Mouse (Mus musculus): ENCODE data around the gene Kdm5c.
"Not testable (repeated sequence)": the region's sequence is repeated elsewhere in the genome, so short reads cannot be mapped to it uniquely, and the experiment has no call there.

Kdm5c gene

GRCm38 (mm10) chrX:152232781-152233763 lies at the start of gene Kdm5c:
Gene Kdm5c, plus strand, starts transcription at chrX:152233020.
- peak; percentile 95 to 99 for DNase-seq (ENCODE audit: inconsistent age in 2 of 2, low spot score in 1 of 2)

GRCm38 (mm10) chrX:152187151-152187550 lies 45.7 kb upstream of the Kdm5c start:
- no peak for DNase-seq (ENCODE audit: inconsistent age in 2 of 2, low spot score in 1 of 2)

- DNase-seq (ENCODE audit: inconsistent age in 2 of 2, low spot score in 1 of 2): no peak
Measured at GRCm38 (mm10) chrX:152191266-152191665, 41.6 kb upstream of the Kdm5c start.

GRCm38 (mm10) chrX:152197814-152198648 lies 34.8 kb upstream of the Kdm5c start:
- DNase-seq (ENCODE audit: inconsistent age in 2 of 2, low spot score in 1 of 2): no peak

GRCm38 (mm10) chrX:152201737-152202421 lies 30.9 kb upstream of the Kdm5c start:
- DNase-seq (ENCODE audit: inconsistent age in 2 of 2, low spot score in 1 of 2): peak in 1 of 2 experiments; percentile 18

GRCm38 (mm10) chrX:152202422-152203103 lies 30.3 kb upstream of the Kdm5c start:
- peak in 1 of 2 experiments; percentile 20 for DNase-seq (ENCODE audit: inconsistent age in 2 of 2, low spot score in 1 of 2)

GRCm38 (mm10) chrX:152203247-152203646 lies 29.6 kb upstream of the Kdm5c start:
- no peak for DNase-seq (ENCODE audit: inconsistent age in 2 of 2, low spot score in 1 of 2)

GRCm38 (mm10) chrX:152205486-152205885 lies 27.3 kb upstream of the Kdm5c start:
- DNase-seq (ENCODE audit: inconsistent age in 2 of 2, low spot score in 1 of 2): no peak

- no peak for DNase-seq (ENCODE audit: inconsistent age in 2 of 2, low spot score in 1 of 2)
Measured at GRCm38 (mm10) chrX:152214703-152215102, 18.1 kb upstream of the Kdm5c start.

- DNase-seq (ENCODE audit: inconsistent age in 2 of 2, low spot score in 1 of 2): no peak
Measured at GRCm38 (mm10) chrX:152218529-152218928, 14.3 kb upstream of the Kdm5c start.

- DNase-seq (ENCODE audit: inconsistent age in 2 of 2, low spot score in 1 of 2): no peak
Measured at GRCm38 (mm10) chrX:152221721-152222120, 11.1 kb upstream of the Kdm5c start.

GRCm38 (mm10) chrX:152222226-152222625 lies 10.6 kb upstream of the Kdm5c start:
- DNase-seq (ENCODE audit: inconsistent age in 2 of 2, low spot score in 1 of 2): no peak

GRCm38 (mm10) chrX:152223313-152223712 lies 9.5 kb upstream of the Kdm5c start:
- DNase-seq (ENCODE audit: inconsistent age in 2 of 2, low spot score in 1 of 2): no peak

GRCm38 (mm10) chrX:152224280-152224679 lies 8.5 kb upstream of the Kdm5c start:
- no peak for DNase-seq (ENCODE audit: inconsistent age in 2 of 2, low spot score in 1 of 2)

- peak; percentile 13 to 78 for DNase-seq (ENCODE audit: inconsistent age in 2 of 2, low spot score in 1 of 2)
Measured at GRCm38 (mm10) chrX:152234125-152234524, 1.3 kb downstream of the Kdm5c start.

GRCm38 (mm10) chrX:152235758-152236157 lies 2.9 kb downstream of the Kdm5c start:
- DNase-seq (ENCODE audit: inconsistent age in 2 of 2, low spot score in 1 of 2): no peak

- not testable (repeated sequence) for DNase-seq (ENCODE audit: inconsistent age in 2 of 2, low spot score in 1 of 2)
Measured at GRCm38 (mm10) chrX:152243140-152243539, 10.3 kb downstream of the Kdm5c start.

- DNase-seq (ENCODE audit: inconsistent age in 2 of 2, low spot score in 1 of 2): no peak
Measured at GRCm38 (mm10) chrX:152244492-152245189, 11.8 kb downstream of the Kdm5c start.

GRCm38 (mm10) chrX:152271189-152271588 lies 38.4 kb downstream of the Kdm5c start:
- DNase-seq (ENCODE audit: inconsistent age in 2 of 2, low spot score in 1 of 2): no peak

- DNase-seq (ENCODE audit: inconsistent age in 2 of 2, low spot score in 1 of 2): no peak
Measured at GRCm38 (mm10) chrX:152279384-152279783, 46.6 kb downstream of the Kdm5c start.

Data from adrenal gland, adult (tissue).